Mouse (Mus musculus) midbrain, embryonic 14.5 days (tissue): ENCODE measurements around the gene Fam205a4. TPM values are rescaled to one million over a fixed set of nuclear protein-coding genes. Genes with fewer than 3 reads are reported as not detected.
"Not testable (repeated sequence)": the region's sequence is repeated elsewhere in the genome, so short reads cannot be mapped to it uniquely, and the experiment has no call there.

ENCODE experiments used
- ATAC-seq: fragments of 200-750 bp; cut with Nextera tagmentation; 2 replicates; pipeline ENCODE4 v1.8.0; 2017; ENCODE audit warnings: moderate number of reproducible peaks, moderate library complexity; ENCODE audit not compliant: low FRiP score, low TSS enrichment
- DNase-seq: peaks from one replicate; pipeline ENCODE4 v3.0.0-alpha.2; 2015
- H3K27ac ChIP-seq: fragments of 300-500 bp; sonication (generic); replicated peaks from 2 replicates; pipeline ENCODE4 v1.5.1; 2014; ENCODE audit warnings: mild to moderate bottlenecking, low read depth, low read length, moderate library complexity
- H3K27me3 ChIP-seq: fragments of 300-500 bp; sonication (generic); 2 replicates; pipeline ENCODE4 v1.6.1; 2014; ENCODE audit warnings: low read length, control low read depth, mixed read lengths; ENCODE audit not compliant: control insufficient read depth, insufficient read depth
- H3K36me3 ChIP-seq: fragments of 300-500 bp; sonication (generic); 2 replicates; pipeline ENCODE4 v1.6.1; 2014; ENCODE audit warnings: low read length, control low read depth; ENCODE audit not compliant: control insufficient read depth, insufficient read depth
- H3K4me1 ChIP-seq: fragments of 300-500 bp; sonication (generic); 2 replicates; pipeline ENCODE4 v1.6.1; 2014; ENCODE audit warnings: mild to moderate bottlenecking, antibody characterized with exemption, low read length, control low read depth; ENCODE audit not compliant: control insufficient read depth, insufficient read depth
- H3K4me2 ChIP-seq: fragments of 300-500 bp; sonication (generic); 2 replicates; pipeline ENCODE4 v1.6.1; 2014; ENCODE audit warnings: mild to moderate bottlenecking, low read length, moderate library complexity
- H3K4me3 ChIP-seq: fragments of 300-500 bp; sonication (generic); replicated peaks from 2 replicates; pipeline ENCODE4 v1.5.1; 2014; ENCODE audit warnings: low read depth, low read length
- H3K9ac ChIP-seq: fragments of 300-500 bp; sonication (generic); replicated peaks from 2 replicates; pipeline ENCODE4 v1.6.1; 2014; ENCODE audit warnings: mild to moderate bottlenecking, low read length, moderate library complexity
- H3K9me3 ChIP-seq: fragments of 300-500 bp; sonication (generic); 2 replicates; pipeline ENCODE4 v1.6.1; 2016; ENCODE audit warnings: low read length, control low read depth, mixed read lengths; ENCODE audit not compliant: control insufficient read depth
- WGBS: fragments of 180-500 bp; shearing (Covaris S2); extraction: QIAGEN DNeasy Blood & Tissue Kit; methylation state at CpG from one replicate; pipeline ENCODE4 v1.1.7; 2014; 5-methylcytosine and 5-hydroxymethylcytosine counted together
- polyA plus RNA-seq: library from polyadenylated mRNA; unstranded; fragments of >200 nt; fragmentation: Nextera tagmentation; extraction: Ambion mirVana; gene quantifications from 2 replicates; pipeline ENCODE4 v1.2.1, GENCODE M21; 2014

Gene Fam205a4
- 1.3 and 1.6 TPM in 2 replicates for polyA plus RNA-seq

GRCm38 (mm10) chr4:41965758-41966157 is at the start of gene Fam205a4:
Fam205a4 (plus strand) TSS chr4:41966058.
- not testable (repeated sequence) for H3K27ac ChIP-seq, H3K4me2 ChIP-seq, H3K9me3 ChIP-seq, ATAC-seq, H3K27me3 ChIP-seq, H3K4me3 ChIP-seq, H3K36me3 ChIP-seq, DNase-seq, H3K9ac ChIP-seq, H3K4me1 ChIP-seq
- no CpG with 5 or more reads among the region's 1 CpGs for WGBS

DNA sequence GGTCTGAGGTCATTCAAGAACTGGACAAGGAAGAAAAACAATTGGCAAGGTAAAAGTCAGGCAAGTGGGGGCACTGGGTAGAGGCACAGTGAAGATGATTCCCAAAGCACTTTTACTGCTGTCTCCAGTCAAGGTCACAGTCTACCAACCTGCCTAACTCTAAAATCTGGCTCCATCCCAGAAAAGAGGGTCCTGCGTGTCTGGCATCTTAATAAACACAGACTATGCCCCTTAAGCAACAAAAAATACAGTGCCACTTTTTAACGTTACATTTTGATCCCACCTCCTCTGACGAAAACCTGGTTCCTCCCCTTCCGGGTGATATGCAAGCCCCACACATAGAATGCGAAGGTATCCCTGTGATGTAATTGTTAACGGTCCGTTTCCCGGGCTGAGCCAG is 24.6 kb upstream of the Fam205a4 start, which contains the start of gene Gm20878:
Gene Gm20878 (plus strand): TSS at position 301 of the 400 bp plus-strand sequence.
- not testable (repeated sequence) for H3K36me3 ChIP-seq, H3K27me3 ChIP-seq, H3K4me2 ChIP-seq, H3K27ac ChIP-seq, H3K9ac ChIP-seq, ATAC-seq, H3K9me3 ChIP-seq, H3K4me3 ChIP-seq, H3K4me1 ChIP-seq, DNase-seq
- WGBS = no CpG with 5 or more reads among the region's 8 CpGs

Other genes with a start within 250 kb of the Fam205a4 start
- 249 and 299 TPM in 2 replicates for gene Dctn3, start 242.9 kb upstream of the Fam205a4 start, polyA plus RNA-seq
- 0.47 and 0.70 TPM in 2 replicates for gene Arid3c, start 234.9 kb upstream of the Fam205a4 start, polyA plus RNA-seq
- gene Galt, start 210.8 kb upstream of the Fam205a4 start, polyA plus RNA-seq = 38.8 and 51.5 TPM in 2 replicates
- 52.7 and 55.4 TPM in 2 replicates for gene Sigmar1, start 209.9 kb upstream of the Fam205a4 start, polyA plus RNA-seq
- 241 and 335 TPM in 2 replicates for gene Ccl27a, start 191.8 kb upstream of the Fam205a4 start, polyA plus RNA-seq
- not detected in 2 replicates for gene Gm21541, start 62.4 kb upstream of the Fam205a4 start, polyA plus RNA-seq
- gene Gm20878, start 24.5 kb upstream of the Fam205a4 start, polyA plus RNA-seq = 7.1 and 9.2 TPM in 2 replicates
- 0.91 and 2.6 TPM in 2 replicates for gene Gm21093, start 68.7 kb downstream of the Fam205a4 start, polyA plus RNA-seq
- gene Gm3893, start 125.1 kb downstream of the Fam205a4 start, polyA plus RNA-seq = not detected in 2 replicates
- not detected in 2 replicates for gene Gm13304, start 148.8 kb downstream of the Fam205a4 start, polyA plus RNA-seq
- gene Gm13306, start 187.4 kb downstream of the Fam205a4 start, polyA plus RNA-seq = 2.0 and 4.3 TPM in 2 replicates
- gene Gm13305, start 202.5 kb downstream of the Fam205a4 start, polyA plus RNA-seq = 0.30 TPM in 1 of 2 replicates, not detected in the other